Mouse (Mus musculus) layer of hippocampus, postnatal 14 days (tissue): ENCODE measurements around the gene 4921509C19Rik. TPM values are rescaled to one million over a fixed set of nuclear protein-coding genes. Genes with fewer than 3 reads are reported as not detected.
"Not testable (repeated sequence)": the region's sequence is repeated elsewhere in the genome, so short reads cannot be mapped to it uniquely, and the experiment has no call there.

Experiments used
- DNase-seq, 2 experiments: peaks; one replicate each; pipeline ENCODE4 v3.0.0; 2021 to 2022; ENCODE audit warnings: low spot score in 2 of 2, mixed read lengths in 1 of 2
- long read RNA-seq, 2 experiments: library from polyadenylated mRNA; stranded (forward); transcript quantifications; one replicate each; pipeline ENCODE4 v2.0.0; 2021
- total RNA-seq, 2 experiments: library from RNA; stranded (reverse); gene quantifications; 2 replicates each; pipeline ENCODE4 v1.2.3; 2021

Gene 4921509C19Rik
- total RNA-seq, result not detected
- long read RNA-seq, experiment 1, result 0 reads
- long read RNA-seq, experiment 2, result 0 reads

DNA sequence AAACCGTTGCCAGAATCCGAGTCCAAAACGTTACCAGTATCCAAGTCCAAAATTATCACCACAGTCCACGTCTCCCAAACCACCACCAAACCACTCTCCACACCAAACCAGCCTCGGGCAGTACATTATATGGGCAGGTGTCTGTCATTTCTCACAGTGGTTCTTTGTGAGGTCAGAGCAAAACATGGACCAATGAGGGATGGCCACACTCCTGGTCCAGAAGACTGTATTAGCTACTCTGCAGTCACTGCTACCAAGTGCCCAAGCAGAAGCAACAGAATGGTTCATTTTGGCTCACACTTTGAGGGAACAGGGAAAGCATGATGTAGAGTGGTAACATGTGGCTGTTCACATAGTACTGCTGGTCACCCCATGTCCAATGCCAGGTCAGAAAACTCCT lies at the start of gene 4921509C19Rik:
4921509C19Rik (minus strand) TSS at position 101 of the 400 bp plus-strand sequence.
- not testable (repeated sequence) for DNase-seq

DNA sequence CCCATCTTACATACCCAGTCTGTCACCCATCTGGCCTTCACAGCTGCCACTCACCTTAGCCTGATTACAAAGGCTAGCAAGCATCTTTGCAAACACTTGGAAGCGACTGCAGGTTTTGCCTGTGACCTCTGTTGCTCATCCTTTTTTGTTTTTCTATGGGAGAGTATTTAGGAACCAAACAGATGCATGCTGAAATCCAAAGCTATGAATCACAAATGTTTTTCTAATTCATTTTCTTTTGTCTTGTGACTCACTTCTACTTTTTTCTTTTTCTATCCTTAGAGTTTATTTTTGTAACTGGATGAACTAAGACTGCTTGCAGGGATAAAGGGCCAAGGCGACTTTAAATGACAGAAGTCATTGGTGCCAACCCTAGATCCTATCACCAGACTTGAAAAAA lies 49.6 kb upstream of the 4921509C19Rik start:
- no peak for DNase-seq

DNA sequence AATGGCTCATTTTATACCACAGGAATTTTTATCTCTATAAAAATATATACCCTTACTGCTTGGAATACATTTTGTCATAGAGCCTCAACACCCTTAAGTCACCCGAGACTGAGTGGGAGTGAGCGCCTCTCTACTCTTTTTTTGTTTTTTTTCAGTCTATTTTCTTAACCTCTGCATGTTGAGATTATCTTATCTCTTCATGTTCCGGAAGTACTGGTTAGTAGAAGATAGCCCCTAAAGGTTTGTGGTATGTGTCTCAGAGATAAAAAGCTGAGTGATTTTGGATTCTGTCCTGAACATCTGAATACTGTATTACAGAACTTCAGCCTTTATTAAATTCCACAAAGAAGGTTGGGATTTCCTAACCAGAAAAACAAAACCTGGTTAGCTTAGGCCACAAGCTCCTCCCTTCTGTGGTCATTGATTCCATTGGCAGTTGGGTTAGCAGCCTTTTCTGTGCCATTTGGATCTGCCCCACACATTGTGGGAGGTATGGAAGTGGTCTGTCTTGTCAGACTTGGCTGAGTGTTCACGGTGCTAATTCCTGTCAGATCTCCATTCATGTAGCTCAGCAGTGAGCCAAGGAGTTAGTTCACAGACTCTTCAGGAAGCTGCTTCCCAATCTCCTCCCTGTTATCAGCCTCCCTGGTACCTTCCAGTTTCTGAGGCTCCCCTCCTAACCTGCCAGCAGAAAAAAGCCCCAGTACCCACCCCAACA lies 48.5 kb upstream of the 4921509C19Rik start:
- no peak for DNase-seq

DNA sequence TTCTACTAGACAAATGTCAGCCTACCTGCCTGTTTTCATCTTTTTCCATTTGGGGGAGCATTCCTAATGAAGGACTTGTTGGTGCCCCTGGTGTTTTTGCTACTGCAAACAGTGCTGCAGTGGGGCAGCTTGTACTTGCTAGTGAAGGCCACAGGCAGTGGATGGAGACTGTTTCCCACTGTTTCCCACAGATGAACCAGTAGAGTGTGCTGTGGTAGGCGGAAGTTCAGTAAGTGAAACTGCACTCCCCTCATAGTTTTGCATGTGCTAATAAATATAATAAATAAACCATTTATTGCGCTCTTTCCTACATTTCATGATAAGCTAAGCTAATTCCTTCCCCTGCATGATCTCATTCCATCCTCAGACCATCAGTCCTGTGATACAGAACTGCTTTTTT lies 43.0 kb upstream of the 4921509C19Rik start:
- DNase-seq, result no peak

DNA sequence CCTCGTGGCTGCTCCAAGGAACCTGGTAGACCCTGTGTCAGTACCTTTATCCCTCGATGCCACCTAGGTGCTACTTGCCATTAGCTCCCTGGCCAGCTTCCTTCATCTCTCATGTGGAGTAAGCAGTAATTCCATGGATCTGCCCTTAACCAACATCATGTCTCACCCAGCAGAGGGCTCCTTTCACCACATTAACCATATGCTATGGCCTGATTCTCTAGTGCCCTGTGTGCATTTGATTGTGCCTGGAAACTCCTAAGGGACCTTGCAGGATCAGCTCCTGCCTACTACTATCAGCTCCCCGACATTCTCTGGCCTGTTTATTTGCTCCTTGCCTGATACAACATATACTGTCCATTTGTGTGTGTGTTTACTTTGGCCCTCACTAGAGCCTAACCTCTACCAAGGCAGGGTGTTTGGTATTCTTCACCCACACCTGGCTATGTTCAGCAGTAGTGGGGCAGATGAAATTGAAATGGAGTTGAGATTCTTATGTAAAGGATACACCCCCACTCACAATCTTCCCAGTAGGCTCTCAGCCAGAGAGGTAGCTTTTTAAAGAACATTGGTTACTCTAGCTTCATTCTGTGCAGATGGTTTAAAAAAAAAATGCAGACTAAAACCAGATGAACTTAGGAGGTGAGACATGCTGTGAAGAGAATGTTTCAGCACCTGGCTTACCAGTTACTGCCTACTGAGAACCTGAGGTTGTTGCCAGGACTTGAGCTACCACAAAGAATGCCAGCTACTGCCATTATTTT lies 37.8 kb upstream of the 4921509C19Rik start:
- no peak for DNase-seq

DNA sequence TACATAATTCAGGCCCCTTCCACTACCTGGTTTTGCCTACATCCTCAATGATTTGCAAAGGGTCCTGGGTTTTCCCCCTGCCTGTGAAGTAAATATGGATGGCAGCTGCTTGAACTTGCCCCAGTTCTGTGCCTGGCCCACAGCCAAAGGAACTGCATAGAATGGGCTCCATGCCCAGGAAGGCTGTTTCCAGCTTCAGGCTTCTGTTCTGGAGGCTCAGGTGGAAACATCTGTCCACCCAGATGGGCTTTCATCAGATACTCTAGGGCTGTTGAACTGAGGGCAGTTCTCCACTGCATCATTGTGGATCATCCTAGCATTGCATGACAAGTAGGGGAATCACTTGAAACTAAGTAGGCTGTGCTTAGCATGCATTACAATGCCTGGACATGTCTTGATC lies 36.2 kb upstream of the 4921509C19Rik start:
- peak; percentile 38 to 40 for DNase-seq

DNA sequence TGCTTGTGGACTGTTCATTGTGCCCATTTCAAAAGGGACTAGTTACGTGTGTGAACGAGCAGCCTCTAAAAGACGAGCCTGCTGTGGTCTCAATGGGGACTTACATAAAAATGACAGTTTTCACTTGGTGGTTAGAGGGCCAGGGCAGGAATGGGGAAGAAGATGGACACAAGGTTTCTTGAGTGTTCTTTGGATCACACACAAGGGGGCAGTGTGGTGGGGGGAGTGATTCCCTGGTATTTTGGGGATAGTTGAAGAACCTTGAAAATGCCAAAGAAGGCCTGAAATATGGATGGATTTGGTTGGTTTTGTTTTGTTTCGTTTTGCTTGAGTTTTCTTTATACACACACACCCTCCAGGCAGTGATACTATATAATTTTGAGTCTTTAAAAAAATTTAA lies 28.3 kb upstream of the 4921509C19Rik start:
- DNase-seq, result no peak

DNA sequence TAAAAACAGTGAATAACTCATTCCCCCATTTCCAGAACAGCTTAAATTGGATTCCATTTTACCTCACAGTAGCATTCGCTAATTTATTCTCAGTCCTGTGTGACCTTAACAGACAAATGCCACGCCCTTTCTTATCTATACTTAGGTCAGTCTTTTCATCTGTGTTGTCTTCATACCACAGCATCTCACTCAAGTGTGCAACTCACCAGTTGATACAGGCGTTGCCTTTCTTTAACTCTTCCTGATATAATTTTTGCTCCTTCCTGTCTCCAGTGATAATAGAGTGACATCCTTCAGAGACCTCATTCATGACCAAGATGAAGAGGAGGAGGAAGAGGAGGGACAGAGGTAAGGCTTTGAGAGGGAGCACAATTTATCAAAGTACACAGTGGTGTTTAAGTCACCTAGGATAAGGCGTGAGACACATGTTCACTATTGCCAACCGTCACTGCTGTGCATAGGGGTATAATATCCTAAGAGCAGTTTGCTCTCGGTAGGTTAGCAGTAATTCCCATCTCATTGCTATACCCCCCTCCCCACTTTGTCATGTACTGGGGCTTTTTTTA lies 24.6 kb upstream of the 4921509C19Rik start:
- no peak for DNase-seq

DNA sequence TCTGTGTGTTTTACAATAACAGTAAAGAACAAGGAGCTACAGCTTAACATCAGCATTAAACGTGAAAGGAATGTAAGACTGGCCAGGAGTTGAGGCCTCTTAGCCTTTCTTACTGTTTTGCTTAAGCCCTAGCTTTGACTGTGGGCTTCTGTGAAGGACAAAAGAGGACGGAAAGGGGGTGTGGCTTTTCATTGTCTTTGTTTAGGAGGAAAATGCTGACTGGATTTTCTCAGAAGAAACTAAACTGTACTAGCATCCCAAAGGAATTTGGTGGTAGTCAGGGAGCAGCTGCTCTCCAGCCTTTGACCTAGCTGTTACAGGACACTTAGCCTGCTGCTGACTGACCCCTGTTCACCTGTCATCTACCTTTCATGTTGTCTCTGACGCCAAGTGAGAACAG lies 22.4 kb upstream of the 4921509C19Rik start:
- no peak for DNase-seq

DNA sequence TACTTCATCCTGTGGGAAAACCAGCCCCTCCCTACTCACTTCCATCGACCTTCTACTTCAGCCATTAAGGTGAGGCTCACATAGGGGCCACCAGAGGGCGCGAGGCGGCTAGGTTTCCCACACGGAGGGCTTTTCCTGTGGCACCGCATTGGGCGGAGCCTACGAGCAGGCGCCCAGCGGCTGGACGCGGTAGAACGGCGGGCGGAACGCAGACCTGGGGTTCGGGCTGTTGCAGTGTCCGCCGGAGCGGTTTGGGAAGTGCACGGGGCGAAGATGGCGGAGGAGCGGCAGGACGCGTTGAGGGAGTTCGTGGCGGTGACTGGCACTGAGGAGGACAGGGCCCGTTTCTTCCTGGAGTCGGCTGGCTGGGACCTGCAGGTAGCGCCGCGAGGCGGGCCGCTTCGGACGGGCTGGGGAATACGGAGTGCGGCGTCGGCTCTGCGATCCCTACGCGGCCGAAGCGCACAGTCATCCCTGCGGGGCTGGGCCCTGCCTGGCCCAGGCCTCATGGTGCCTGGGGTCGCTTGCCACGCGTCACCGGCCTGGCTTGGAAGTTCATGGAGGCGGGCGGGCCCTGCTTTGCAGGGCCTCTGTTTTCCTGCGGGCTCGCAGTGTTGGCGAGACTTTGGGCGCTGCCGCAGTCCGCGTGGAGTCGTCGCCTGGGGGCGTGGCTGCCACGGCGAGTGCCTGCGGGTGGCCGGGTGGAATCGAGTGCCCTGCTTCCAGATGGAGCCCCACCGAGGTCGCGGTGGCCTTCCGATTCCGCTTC lies 18.3 kb upstream of the 4921509C19Rik start, which contains the start of gene Nsfl1c:
Nsfl1c (plus strand) TSS at position 148 of the 769 bp plus-strand sequence.
- DNase-seq, result peak; percentile 96 to 97

DNA sequence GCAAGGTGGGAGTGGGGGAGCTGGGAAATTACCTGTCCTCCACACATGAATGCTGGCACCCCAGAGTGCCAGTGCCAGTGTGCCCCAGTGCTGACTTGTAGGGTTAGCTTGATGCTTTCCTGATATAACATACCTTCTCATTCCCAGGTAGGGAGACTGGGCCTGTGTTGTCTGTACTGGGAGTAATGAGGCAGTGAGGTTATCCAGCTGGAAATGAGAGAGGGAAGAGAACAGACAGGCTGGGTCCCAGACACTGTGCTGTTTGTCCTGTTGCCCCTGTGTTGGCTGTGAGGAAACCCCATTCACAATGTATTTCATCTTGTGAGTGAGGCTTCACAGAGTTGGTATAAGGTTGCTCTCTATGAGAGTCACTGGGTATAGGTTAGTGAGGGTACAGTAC lies 10.5 kb upstream of the 4921509C19Rik start:
- DNase-seq, result no peak

DNA sequence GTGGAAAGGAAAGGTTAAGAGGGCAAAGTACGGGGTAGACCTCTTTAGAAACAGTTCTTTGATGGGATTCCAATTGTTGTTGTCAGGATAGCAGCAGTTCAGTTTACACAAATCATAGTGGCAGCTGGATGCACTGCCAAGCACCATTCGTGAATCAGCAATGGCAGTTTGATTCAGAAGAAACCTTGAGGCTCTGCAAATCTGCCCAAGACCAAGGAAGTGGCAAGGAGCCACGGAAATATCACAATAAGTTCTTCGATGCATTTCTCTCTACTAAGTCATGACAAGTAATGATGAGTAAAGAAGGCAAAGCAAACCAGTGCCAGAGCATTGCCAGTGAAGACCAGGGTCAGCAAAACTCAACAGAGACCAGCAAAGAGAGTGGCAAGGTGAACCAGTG lies 41.0 kb downstream of the 4921509C19Rik start:
- not testable (repeated sequence) for DNase-seq

DNA sequence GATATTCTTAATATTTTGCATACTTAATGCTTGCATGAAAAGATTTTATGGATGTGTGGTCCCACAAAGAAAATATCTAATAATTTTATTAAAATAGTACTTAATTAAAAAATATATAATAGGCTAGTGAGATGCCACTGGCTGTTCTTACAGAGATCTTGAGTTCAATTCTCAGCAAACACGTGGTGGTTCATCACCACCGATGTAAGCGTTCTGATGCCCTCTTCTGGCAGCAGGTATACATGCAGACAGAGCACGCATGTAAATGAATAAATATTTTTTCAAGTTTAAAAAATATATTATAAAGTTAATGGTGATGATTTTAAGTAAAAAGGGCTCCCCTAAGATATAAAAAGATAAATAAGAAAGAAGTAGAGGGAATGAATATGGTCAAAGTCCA lies 41.8 kb downstream of the 4921509C19Rik start:
- DNase-seq, result not testable (repeated sequence)

Other genes starting within 250 kb of the 4921509C19Rik start
- 100 to 1,000 TPM; 134 to 140 TPM for gene Nsfl1c, start 18.0 kb upstream of the 4921509C19Rik start, total RNA-seq
- 100 to 1,000 TPM; 804 to 810 TPM for gene Fkbp1a, start 66.3 kb upstream of the 4921509C19Rik start, total RNA-seq
- gene Sdcbp2, start 96.5 kb upstream of the 4921509C19Rik start, total RNA-seq, result 1 to 10 TPM in 1 of 2 experiments, under 1 TPM in 1; 0.81 to 1.9 TPM
- gene Snph, start 156.4 kb upstream of the 4921509C19Rik start, total RNA-seq, result 100 to 1,000 TPM; 303 to 326 TPM
- gene Rad21l, start 192.4 kb upstream of the 4921509C19Rik start, total RNA-seq, result 1 to 10 TPM in 1 of 2 experiments, under 1 TPM in 1; 0.69 to 1.2 TPM
- gene Tmem74b, start 225.9 kb upstream of the 4921509C19Rik start, total RNA-seq, result 1 to 10 TPM; 4.5 to 6.3 TPM